Mouse (Mus musculus): ENCODE measurements around the gene Olfr13. TPM values are rescaled to one million over a fixed set of nuclear protein-coding genes. Genes with fewer than 3 reads are reported as not detected.

The Olfr13 gene
- polyA plus RNA-seq (2012; rRNA removed; ENCODE audit: low replicate concordance): not detected in 2 replicates

DNA sequence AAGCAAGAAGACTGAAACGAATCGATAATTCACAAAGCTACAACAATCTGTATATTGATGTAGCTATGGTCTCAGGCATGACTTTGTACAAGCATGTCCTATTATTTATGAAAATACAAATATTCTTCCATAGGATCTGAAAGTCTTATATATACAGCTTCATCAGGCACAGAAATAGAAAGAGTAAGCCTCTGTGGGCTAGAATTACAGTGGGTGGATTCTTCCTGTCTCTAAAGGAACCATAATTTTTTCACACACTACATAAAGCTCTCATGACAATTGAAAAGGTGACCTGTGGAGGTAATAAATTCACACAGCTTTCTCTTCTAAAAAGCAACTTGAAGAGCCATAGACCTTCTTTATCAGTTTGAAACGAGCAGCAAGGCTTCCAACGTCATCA lies at the start of gene Olfr13:
TSS of gene Olfr13 (plus strand) at position 301 of the 400 bp plus-strand sequence.

DNA sequence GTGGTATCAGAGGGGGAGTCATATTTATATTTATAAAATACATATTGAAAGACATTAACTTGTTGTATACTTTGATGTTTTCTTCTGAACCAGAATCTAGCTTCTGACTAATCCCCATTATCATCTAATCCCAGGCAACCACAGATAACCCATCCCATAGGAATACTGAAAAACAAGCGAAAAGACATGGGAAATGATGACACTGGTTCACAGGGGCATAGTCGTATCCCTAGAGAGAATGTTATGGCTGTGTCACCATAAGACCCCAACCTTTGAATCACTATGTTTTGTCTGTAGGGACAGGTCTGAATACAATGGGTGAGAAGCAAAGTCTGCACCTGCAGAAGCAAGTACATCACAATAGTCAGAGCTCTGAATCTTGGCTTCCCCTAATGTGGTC lies 25.7 kb upstream of the Olfr13 start, which contains the start of gene Olfr237-ps1:
TSS of gene Olfr237-ps1 (plus strand) at position 301 of the 400 bp plus-strand sequence.

GRCm38 (mm10) chr6:43162982-43163381 lies 9.0 kb upstream of the Olfr13 start, which contains the start of gene Olfr437:
Olfr437 (plus strand) TSS chr6:43163282.

GRCm38 (mm10) chr6:43196781-43197180 lies 24.8 kb downstream of the Olfr13 start, which contains the start of gene Olfr435:
Olfr435 (plus strand) TSS chr6:43197146.

DNA sequence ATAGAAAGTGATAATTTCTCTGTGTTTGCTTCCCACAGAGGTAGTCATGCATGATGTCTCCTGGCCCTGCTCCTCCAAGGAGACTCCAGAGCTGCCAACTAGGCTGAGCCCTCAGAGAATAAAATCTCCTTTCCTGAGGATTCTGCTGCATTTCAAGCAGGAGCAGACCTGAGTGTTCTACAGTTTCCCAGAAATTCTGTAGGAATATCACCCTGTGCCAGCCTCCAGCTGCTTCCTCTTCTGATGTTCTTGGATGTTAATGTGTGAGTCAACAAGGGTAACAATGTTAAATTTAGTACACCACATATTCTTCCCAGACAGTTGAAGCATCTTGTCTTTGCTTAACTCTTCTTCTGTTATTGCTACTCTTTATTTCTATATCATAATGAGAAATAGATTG lies 40.9 kb downstream of the Olfr13 start, which contains the start of gene Olfr434:
TSS of gene Olfr434 (plus strand) at position 149 of the 400 bp plus-strand sequence.

Other genes starting within 250 kb of the Olfr13 start
- gene Olfr444, start 223.1 kb upstream of the Olfr13 start, polyA plus RNA-seq (2012; rRNA removed; ENCODE audit: low replicate concordance): not detected in 2 replicates
- not detected in 2 replicates for gene Olfr441, start 65.8 kb upstream of the Olfr13 start, polyA plus RNA-seq (2012; rRNA removed; ENCODE audit: low replicate concordance)
- not detected in 2 replicates for gene Olfr237-ps1, start 25.6 kb upstream of the Olfr13 start, polyA plus RNA-seq (2012; rRNA removed; ENCODE audit: low replicate concordance)
- not detected in 2 replicates for gene Olfr437, start 8.9 kb upstream of the Olfr13 start, polyA plus RNA-seq (2012; rRNA removed; ENCODE audit: low replicate concordance)
- gene Olfr435, start 25.0 kb downstream of the Olfr13 start, polyA plus RNA-seq (2012; rRNA removed; ENCODE audit: low replicate concordance): not detected in 2 replicates
- not detected in 2 replicates for gene Olfr434, start 40.9 kb downstream of the Olfr13 start, polyA plus RNA-seq (2012; rRNA removed; ENCODE audit: low replicate concordance)
- gene Olfr47, start 59.4 kb downstream of the Olfr13 start, polyA plus RNA-seq (2012; rRNA removed; ENCODE audit: low replicate concordance): not detected in 2 replicates
- 19.4 and 23.1 TPM in 2 replicates for gene Arhgef5, start 93.4 kb downstream of the Olfr13 start, polyA plus RNA-seq (2012; rRNA removed; ENCODE audit: low replicate concordance)
- 0.06 TPM in 1 of 2 replicates, not detected in the other for gene Nobox, start 137.4 kb downstream of the Olfr13 start, polyA plus RNA-seq (2012; rRNA removed; ENCODE audit: low replicate concordance)

Measured in duodenum, adult 2 months (tissue).